Mouse (Mus musculus): ENCODE measurements around the gene Fat3. TPM values are rescaled to one million over a fixed set of nuclear protein-coding genes. Genes with fewer than 3 reads are reported as not detected.
A peak's percentile ranks its signal among the peaks of the same experiment; 100 is the strongest.

Fat3 gene
- polyA plus RNA-seq, 1 experiment from 2014 or later = 1.1 TPM

DNA sequence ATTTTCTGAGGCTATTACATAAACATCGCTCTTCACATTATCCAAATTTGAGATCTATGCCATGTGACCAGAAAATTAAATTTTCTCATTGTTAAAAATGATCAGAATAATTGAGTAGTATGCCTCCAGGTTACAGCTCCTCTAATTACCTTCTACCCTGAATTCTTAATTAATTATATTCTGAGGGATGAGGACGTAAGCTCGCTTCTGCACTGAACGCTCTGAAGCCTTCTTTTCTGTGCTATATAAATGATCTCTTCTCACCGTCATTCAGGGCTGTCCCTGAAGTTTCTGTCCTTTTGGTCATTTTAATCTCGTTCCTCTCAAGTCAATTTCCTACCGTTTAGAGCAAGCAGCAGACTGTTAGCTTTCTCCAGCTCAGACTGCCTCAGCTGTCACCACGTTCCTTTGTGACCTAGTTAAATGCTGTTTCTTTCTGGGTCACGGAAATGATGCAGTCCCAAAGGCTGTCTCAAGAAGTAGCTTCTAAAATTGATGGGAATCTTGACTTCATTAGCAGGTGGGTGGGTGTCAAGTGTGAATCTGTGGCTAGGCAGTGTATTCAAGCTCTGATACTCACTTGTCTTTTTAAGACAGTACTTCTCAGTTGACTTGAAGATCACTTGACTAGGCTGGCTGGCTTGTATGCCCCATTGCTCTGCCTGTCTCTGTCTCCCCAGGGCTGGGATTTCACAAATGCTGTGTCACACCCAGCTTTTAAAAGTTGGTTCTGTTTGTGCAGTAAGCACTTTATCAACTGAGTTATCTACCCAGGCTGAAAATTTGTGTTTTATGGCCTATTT, 596.9 kb downstream of the Fat3 start:
- H3K27ac ChIP-seq (replicated peaks) = no peak overlapping the region
- H3K4me2 ChIP-seq = no peak overlapping the region
- no peak overlapping the region for H3K4me3 ChIP-seq
- 60% methylated on average over 9 of the region's 9 CpGs for WGBS
- no peaks in the 10 kb centered on the region for H3K36me3 ChIP-seq
- no peaks in the 10 kb centered on the region for H3K27me3 ChIP-seq (replicated peaks)
- H3K9ac ChIP-seq = no peak overlapping the region
- ATAC-seq (ENCODE audit: extremely low read depth, insufficient number of reproducible peaks, low FRiP score, low TSS enrichment) = no peak
- H3K9me3 ChIP-seq = no peaks in the 10 kb centered on the region
- peaks cover 6% of the 10 kb centered on the region for H3K4me1 ChIP-seq

GRCm38 (mm10) chr9:15898112-15898511, 603.0 kb downstream of the Fat3 start:
- H3K27me3 ChIP-seq (replicated peaks) = no peaks in the 10 kb centered on the region
- H3K27ac ChIP-seq (replicated peaks) = no peak overlapping the region
- no peak overlapping the region for H3K4me3 ChIP-seq
- 69% methylated on average over 2 of the region's 2 CpGs for WGBS
- no peaks in the 10 kb centered on the region for H3K4me1 ChIP-seq
- H3K36me3 ChIP-seq = no peaks in the 10 kb centered on the region
- no peaks in the 10 kb centered on the region for H3K9me3 ChIP-seq
- no peak for ATAC-seq (ENCODE audit: extremely low read depth, insufficient number of reproducible peaks, low FRiP score, low TSS enrichment)
- no peak overlapping the region for H3K9ac ChIP-seq
- H3K4me2 ChIP-seq = no peak overlapping the region

DNA sequence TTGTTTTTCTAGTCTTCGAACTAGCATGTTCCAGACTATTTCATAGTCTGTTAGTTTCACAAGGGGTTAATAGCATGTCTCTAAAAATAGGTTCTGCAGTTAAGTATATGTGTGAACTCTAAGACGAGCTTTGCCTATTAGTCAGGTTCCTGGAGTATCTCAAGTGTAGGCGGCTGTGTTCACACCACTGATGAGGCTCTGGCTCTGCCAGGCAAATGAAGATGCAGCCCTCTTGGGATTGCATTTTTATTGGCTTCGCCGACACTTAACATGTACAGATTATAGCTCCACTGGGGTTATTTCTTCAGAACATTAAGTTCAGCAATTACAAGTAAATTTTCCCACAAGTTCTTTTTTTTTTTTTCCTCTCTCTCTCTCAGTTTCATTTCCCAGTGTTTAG, 614.3 kb downstream of the Fat3 start:
- Histone ChIP-seq H3K9ac (no peak overlapping the region), H3K27me3 (replicated peaks) (no peaks in the 10 kb centered on the region; the same call in 1 of the 2 replicates), H3K4me2 (no peak overlapping the region), H3K4me3 (no peak overlapping the region), H3K36me3 (no peaks in the 10 kb centered on the region), H3K9me3 (no peaks in the 10 kb centered on the region), H3K27ac (replicated peaks) (no peak overlapping the region), H3K4me1 (peaks cover 11% of the 10 kb centered on the region)
- WGBS = 46% methylated on average over 5 of the region's 5 CpGs
- ATAC-seq (ENCODE audit: extremely low read depth, insufficient number of reproducible peaks, low FRiP score, low TSS enrichment) = no peak

DNA sequence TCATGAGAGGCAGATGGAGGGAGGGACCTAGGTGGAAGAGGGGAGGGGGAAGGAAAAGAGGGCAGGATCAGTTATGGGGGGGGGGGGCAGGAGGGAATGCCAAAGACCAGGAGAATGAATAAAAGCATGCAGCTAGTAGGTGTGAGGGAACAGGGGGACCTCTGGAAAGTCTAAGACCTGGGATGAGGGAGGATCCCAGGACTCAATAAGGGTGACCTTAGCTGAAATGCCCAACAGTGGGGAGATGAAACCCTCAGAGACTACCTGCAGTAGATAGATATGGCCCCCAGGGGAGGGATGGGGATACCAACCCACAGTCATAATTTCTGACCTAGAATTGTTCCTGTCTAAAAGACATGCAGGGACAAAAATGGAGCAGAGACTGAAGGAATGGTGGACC, 620.3 kb downstream of the Fat3 start:
- no peak for ATAC-seq (ENCODE audit: extremely low read depth, insufficient number of reproducible peaks, low FRiP score, low TSS enrichment)
- Histone ChIP-seq H3K4me3 (no peak overlapping the region), H3K4me1 (no peaks in the 10 kb centered on the region), H3K9me3 (no peaks in the 10 kb centered on the region), H3K27me3 (replicated peaks) (peaks cover 6% of the 10 kb centered on the region; the same call in 1 of the 2 replicates), H3K36me3 (no peaks in the 10 kb centered on the region), H3K4me2 (no peak overlapping the region), H3K27ac (replicated peaks) (no peak overlapping the region), H3K9ac (no peak overlapping the region)

DNA sequence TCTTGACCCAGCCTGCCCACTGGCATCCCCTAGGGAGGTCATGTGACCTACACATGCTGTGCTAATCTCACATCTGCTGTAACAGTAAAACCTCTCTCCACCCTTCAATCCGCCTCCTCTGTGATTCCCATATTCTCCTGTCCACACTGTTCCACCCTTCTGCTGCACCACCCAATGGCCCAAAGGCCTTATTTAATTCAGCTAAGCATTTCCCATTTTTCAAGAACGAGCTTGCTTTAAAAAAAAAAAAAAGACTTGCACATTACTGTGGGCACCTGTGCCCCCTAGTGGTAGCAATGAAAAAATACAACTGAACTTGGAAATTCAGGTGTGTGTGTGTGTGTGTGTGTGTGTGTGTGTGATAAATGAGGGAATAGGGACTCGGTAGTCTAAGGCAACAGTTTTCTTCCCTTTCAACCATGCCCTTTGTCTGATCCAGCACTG, 620.9 kb downstream of the Fat3 start:
- Histone ChIP-seq H3K27me3 (replicated peaks) (peaks cover 10% of the 10 kb centered on the region), H3K27ac (replicated peaks) (no peak overlapping the region), H3K4me3 (no peak overlapping the region; the same call in 1 of the 2 replicates), H3K4me1 (no peaks in the 10 kb centered on the region), H3K4me2 (peak overlapping the region; percentile 46), H3K9me3 (no peaks in the 10 kb centered on the region), H3K36me3 (no peaks in the 10 kb centered on the region), H3K9ac (no peak overlapping the region)
- WGBS = 14% methylated on average over 3 of the region's 3 CpGs
- ATAC-seq (ENCODE audit: extremely low read depth, insufficient number of reproducible peaks, low FRiP score, low TSS enrichment) = no peak

- peaks cover 12% of the 10 kb centered on the region for H3K4me1 ChIP-seq
- no peak for ATAC-seq (ENCODE audit: extremely low read depth, insufficient number of reproducible peaks, low FRiP score, low TSS enrichment)
- H3K9me3 ChIP-seq = no peaks in the 10 kb centered on the region
- H3K4me3 ChIP-seq = no peak within 1 kb of the TSS
- WGBS = 52% methylated on average over 19 of the region's 19 CpGs
- H3K27ac ChIP-seq (replicated peaks) = no peak within 1 kb of the TSS
- H3K4me2 ChIP-seq = no peak within 1 kb of the TSS
- H3K27me3 ChIP-seq (replicated peaks) = peaks cover 43% of the 10 kb centered on the region
- no peaks in the 10 kb centered on the region for H3K36me3 ChIP-seq
- H3K9ac ChIP-seq = no peak within 1 kb of the TSS
Measured at GRCm38 (mm10) chr9:15874506-15875160, 626.5 kb downstream of the Fat3 start, which contains the start of gene Mtnr1b. Mtnr1b (minus strand) TSS chr9:15874556.

- Histone ChIP-seq H3K4me2 (no peak overlapping the region), H3K4me3 (no peak overlapping the region), H3K27me3 (replicated peaks) (peaks cover 31% of the 10 kb centered on the region), H3K4me1 (peaks cover 15% of the 10 kb centered on the region), H3K27ac (replicated peaks) (no peak overlapping the region), H3K9ac (no peak overlapping the region), H3K36me3 (no peaks in the 10 kb centered on the region), H3K9me3 (no peaks in the 10 kb centered on the region)
- no peak for ATAC-seq (ENCODE audit: extremely low read depth, insufficient number of reproducible peaks, low FRiP score, low TSS enrichment)
- WGBS = 31% methylated on average over 4 of the region's 4 CpGs
Measured at GRCm38 (mm10) chr9:15870013-15870412, 631.1 kb downstream of the Fat3 start.

GRCm38 (mm10) chr9:15869456-15869855, 631.6 kb downstream of the Fat3 start:
- H3K36me3 ChIP-seq = no peaks in the 10 kb centered on the region
- H3K9ac ChIP-seq = no peak overlapping the region
- no peak overlapping the region for H3K4me2 ChIP-seq
- H3K9me3 ChIP-seq = no peaks in the 10 kb centered on the region
- H3K27me3 ChIP-seq (replicated peaks) = peaks cover 26% of the 10 kb centered on the region
- H3K27ac ChIP-seq (replicated peaks) = no peak overlapping the region
- WGBS = 63% methylated on average over 4 of the region's 4 CpGs
- peaks cover 15% of the 10 kb centered on the region for H3K4me1 ChIP-seq
- H3K4me3 ChIP-seq = no peak overlapping the region
- ATAC-seq (ENCODE audit: extremely low read depth, insufficient number of reproducible peaks, low FRiP score, low TSS enrichment) = no peak

DNA sequence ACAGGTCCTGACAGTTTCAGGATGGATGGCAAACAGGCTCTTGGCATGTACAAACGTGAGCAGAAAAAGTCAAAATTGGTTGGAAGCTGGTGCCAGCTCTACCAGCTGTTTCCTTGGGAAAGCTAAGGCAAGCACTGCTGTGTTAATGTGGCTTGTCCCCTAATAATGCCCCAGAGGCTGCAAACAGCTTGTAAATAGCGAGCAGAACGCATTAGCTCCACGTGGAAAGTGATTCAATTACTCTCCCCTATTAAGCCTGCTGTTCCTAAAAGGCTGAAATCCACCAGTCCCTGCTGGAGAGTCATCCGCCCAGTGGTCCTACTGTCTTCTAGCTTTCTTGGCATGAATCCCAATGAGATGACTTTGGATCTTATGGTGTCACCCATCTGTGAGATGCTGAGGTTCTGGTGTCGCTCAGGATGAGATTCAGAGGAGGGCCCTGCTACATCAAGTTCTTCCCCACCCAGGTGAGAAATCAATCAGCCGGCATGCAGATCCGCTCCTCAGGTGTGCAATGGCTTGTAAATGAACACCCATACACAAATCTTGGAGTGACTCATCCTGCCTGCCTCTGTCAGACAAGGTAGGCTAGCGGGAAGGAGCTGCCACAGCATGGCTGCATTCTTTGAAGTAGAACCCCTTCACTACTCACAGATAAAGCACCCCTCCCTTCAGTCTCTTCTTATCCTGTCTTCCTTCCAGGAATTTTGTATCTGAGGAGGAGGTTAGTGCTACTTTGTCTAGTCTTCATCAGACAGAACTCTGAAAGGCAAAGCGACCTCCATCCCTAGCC, 634.6 kb downstream of the Fat3 start:
- H3K9me3 ChIP-seq = no peaks in the 10 kb centered on the region
- peaks cover 11% of the 10 kb centered on the region for H3K4me1 ChIP-seq
- H3K4me3 ChIP-seq = no peak overlapping the region
- no peak overlapping the region for H3K27ac ChIP-seq (replicated peaks)
- no peak for ATAC-seq (ENCODE audit: extremely low read depth, insufficient number of reproducible peaks, low FRiP score, low TSS enrichment)
- H3K27me3 ChIP-seq (replicated peaks) = peaks cover 4% of the 10 kb centered on the region; the same call in 1 of the 2 replicates
- H3K4me2 ChIP-seq = no peak overlapping the region
- H3K9ac ChIP-seq = no peak overlapping the region
- no peaks in the 10 kb centered on the region for H3K36me3 ChIP-seq
- WGBS = 72% methylated on average over 10 of the region's 10 CpGs

- no peaks in the 10 kb centered on the region for H3K9me3 ChIP-seq
- no peak overlapping the region for H3K4me3 ChIP-seq
- peak overlapping the region; percentile 20; the same call in 1 of the 2 replicates for H3K4me2 ChIP-seq
- no peaks in the 10 kb centered on the region for H3K36me3 ChIP-seq
- ATAC-seq (ENCODE audit: extremely low read depth, insufficient number of reproducible peaks, low FRiP score, low TSS enrichment) = no peak
- H3K27ac ChIP-seq (replicated peaks) = no peak overlapping the region; the same call in 1 of the 2 replicates
- H3K9ac ChIP-seq = no peak overlapping the region
- H3K27me3 ChIP-seq (replicated peaks) = no peaks in the 10 kb centered on the region
- WGBS = 27% methylated on average over 5 of the region's 5 CpGs
- H3K4me1 ChIP-seq = no peaks in the 10 kb centered on the region; the same call in 1 of the 2 replicates
Measured at GRCm38 (mm10) chr9:15861402-15861801, 639.7 kb downstream of the Fat3 start.
